Mouse (Mus musculus) midbrain, embryonic 15.5 days (tissue): ENCODE data around the gene Pikfyve. TPM values are rescaled to one million over a fixed set of nuclear protein-coding genes. Genes with fewer than 3 reads are reported as not detected.

ENCODE experiments used
- ATAC-seq: fragments of 200-750 bp; cut with Nextera tagmentation; replicated peaks from 2 replicates; pipeline ENCODE4 v1.8.0; 2017; ENCODE audit warnings: moderate TSS enrichment
- H3K27ac ChIP-seq: fragments of 300-500 bp; sonication (generic); 2 replicates; pipeline ENCODE4 v1.5.1; 2015; ENCODE audit warnings: mild to moderate bottlenecking, inconsistent platforms
- H3K27me3 ChIP-seq: fragments of 300-500 bp; sonication (generic); replicated peaks from 2 replicates; pipeline ENCODE4 v1.6.1; 2015; ENCODE audit warnings: inconsistent platforms
- H3K36me3 ChIP-seq: fragments of 300-500 bp; sonication (generic); replicated peaks from 2 replicates; pipeline ENCODE4 v1.6.1; 2015; ENCODE audit warnings: inconsistent platforms
- H3K4me1 ChIP-seq: fragments of 300-500 bp; sonication (generic); 2 replicates; pipeline ENCODE4 v1.6.1; 2015; ENCODE audit warnings: inconsistent platforms
- H3K4me2 ChIP-seq: fragments of 300-500 bp; sonication (generic); 2 replicates; pipeline ENCODE4 v1.6.1; 2015; ENCODE audit warnings: inconsistent platforms, mild to moderate bottlenecking, moderate library complexity
- H3K4me3 ChIP-seq: fragments of 300-500 bp; sonication (generic); 2 replicates; pipeline ENCODE4 v1.5.1; 2015; ENCODE audit warnings: mild to moderate bottlenecking, inconsistent platforms
- H3K9ac ChIP-seq: fragments of 300-500 bp; sonication (generic); 2 replicates; pipeline ENCODE4 v1.6.1; 2015; ENCODE audit warnings: mild to moderate bottlenecking, inconsistent platforms
- H3K9me3 ChIP-seq: fragments of 300-500 bp; sonication (generic); 2 replicates; pipeline ENCODE4 v1.6.1; 2016; ENCODE audit warnings: inconsistent platforms
- WGBS: fragments of 180-500 bp; shearing (Covaris S2); methylation state at CpG from one replicate; pipeline ENCODE4 v1.1.7; 2015; ENCODE audit warnings: mixed read lengths; 5-methylcytosine and 5-hydroxymethylcytosine counted together
- polyA plus RNA-seq: library from polyadenylated mRNA; unstranded; fragments of >200 nt; fragmentation: Nextera tagmentation; extraction: Ambion mirVana; gene quantifications from 2 replicates; pipeline ENCODE4 v1.2.1, GENCODE M21; 2015

Gene Pikfyve
- polyA plus RNA-seq, 1 experiment from 2014 or later = 12.8 TPM

- Histone ChIP-seq H3K27ac (no peak overlapping the region), H3K9ac (no peak overlapping the region), H3K4me2 (no peak overlapping the region), H3K4me3 (no peak overlapping the region), H3K9me3 (no peaks in the 10 kb centered on the region), H3K36me3 (peaks cover 11% of the 10 kb centered on the region), H3K27me3 (no peaks in the 10 kb centered on the region), H3K4me1 (no peaks in the 10 kb centered on the region)
- WGBS = 96% methylated on average over 1 of the region's 1 CpGs
- no peak for ATAC-seq
Measured at GRCm38 (mm10) chr1:65245637-65246036, 59.2 kb downstream of the Pikfyve start.

GRCm38 (mm10) chr1:65280461-65280860, 94.0 kb downstream of the Pikfyve start:
- H3K27me3 ChIP-seq = no peaks in the 10 kb centered on the region
- 28% methylated on average over 3 of the region's 3 CpGs for WGBS
- ATAC-seq = no peak

GRCm38 (mm10) chr1:65281756-65282155, 95.3 kb downstream of the Pikfyve start, which contains the start of gene Pth2r:
TSS of gene Pth2r (plus strand) at chr1:65282056.
- 71% methylated on average over 6 of the region's 6 CpGs for WGBS
- 0 out of 2 replicates have a peak, but pooled peaks cover 3% of the 10 kb centered on the region for H3K36me3 ChIP-seq
- 0 out of 2 replicates have a peak, but pooled peaks cover 3% of the 10 kb centered on the region for H3K4me1 ChIP-seq
- no peak for ATAC-seq
- H3K27ac ChIP-seq = no peak within 1 kb of the TSS
- H3K4me2 ChIP-seq = no peak within 1 kb of the TSS
- H3K9me3 ChIP-seq = no peaks in the 10 kb centered on the region
- no peaks in the 10 kb centered on the region for H3K27me3 ChIP-seq
- no peak within 1 kb of the TSS for H3K4me3 ChIP-seq
- H3K9ac ChIP-seq = no peak within 1 kb of the TSS

More at GRCm38 (mm10) chr1:65280461-65280860, 94.0 kb downstream of the Pikfyve start:
- Histone ChIP-seq H3K4me1 (0 out of 2 replicates have a peak, but pooled peaks cover 3% of the 10 kb centered on the region), H3K4me3 (no peak overlapping the region), H3K4me2 (no peak overlapping the region), H3K36me3 (0 out of 2 replicates have a peak, but pooled peaks cover 3% of the 10 kb centered on the region), H3K9me3 (no peaks in the 10 kb centered on the region), H3K27ac (no peak overlapping the region), H3K9ac (no peak overlapping the region)

GRCm38 (mm10) chr1:65282766-65283165, 96.3 kb downstream of the Pikfyve start:
- H3K9me3 ChIP-seq = no peaks in the 10 kb centered on the region
- no peak overlapping the region for H3K4me2 ChIP-seq
- H3K9ac ChIP-seq = no peak overlapping the region
- H3K27me3 ChIP-seq = no peaks in the 10 kb centered on the region
- H3K27ac ChIP-seq = no peak overlapping the region
- H3K4me3 ChIP-seq = no peak overlapping the region
- 0 out of 2 replicates have a peak, but pooled peaks cover 3% of the 10 kb centered on the region for H3K36me3 ChIP-seq
- peak; percentile 77 for ATAC-seq
- H3K4me1 ChIP-seq = 0 out of 2 replicates have a peak, but pooled peaks cover 3% of the 10 kb centered on the region
- 9% methylated on average over 6 of the region's 6 CpGs for WGBS

GRCm38 (mm10) chr1:65308476-65308875, 122.0 kb downstream of the Pikfyve start:
- Histone ChIP-seq H3K9ac (no peak overlapping the region), H3K4me1 (peaks cover 8% of the 10 kb centered on the region; the same call in 1 of the 2 replicates), H3K4me3 (no peak overlapping the region), H3K27ac (no peak overlapping the region), H3K4me2 (no peak overlapping the region), H3K27me3 (peaks cover 14% of the 10 kb centered on the region; the same call in 1 of the 2 replicates), H3K36me3 (no peaks in the 10 kb centered on the region), H3K9me3 (no peaks in the 10 kb centered on the region)
- no peak for ATAC-seq
- WGBS = 63% methylated on average over 3 of the region's 3 CpGs

GRCm38 (mm10) chr1:65311214-65311933, 124.9 kb downstream of the Pikfyve start:
- whole genome bisulfite sequencing = 1% methylated on average over 29 of the region's 29 CpGs
- Histone ChIP-seq H3K27ac (no peak overlapping the region), H3K9ac (peak overlapping the region; percentile 43), H3K4me2 (peak overlapping the region; percentile 99), H3K36me3 (no peaks in the 10 kb centered on the region), H3K9me3 (no peaks in the 10 kb centered on the region), H3K4me1 (peaks cover 8% of the 10 kb centered on the region; the same call in 1 of the 2 replicates), H3K4me3 (peak overlapping the region; percentile 47), H3K27me3 (peaks cover 14% of the 10 kb centered on the region; the same call in 1 of the 2 replicates)
- peak; percentile 88 for ATAC-seq

GRCm38 (mm10) chr1:65312118-65312517, 125.6 kb downstream of the Pikfyve start:
- H3K27ac ChIP-seq = no peak overlapping the region
- H3K9me3 ChIP-seq = no peaks in the 10 kb centered on the region
- peaks cover 14% of the 10 kb centered on the region; the same call in 1 of the 2 replicates for H3K27me3 ChIP-seq
- H3K36me3 ChIP-seq = no peaks in the 10 kb centered on the region
- 11% methylated on average over 7 of the region's 7 CpGs for WGBS
- peak overlapping the region; percentile 43; the same call in 1 of the 2 replicates for H3K9ac ChIP-seq
- peaks cover 8% of the 10 kb centered on the region; the same call in 1 of the 2 replicates for H3K4me1 ChIP-seq
- ATAC-seq = no peak
- H3K4me3 ChIP-seq = peak overlapping the region; percentile 47
- peak overlapping the region; percentile 99 for H3K4me2 ChIP-seq

GRCm38 (mm10) chr1:65312896-65313295, 126.4 kb downstream of the Pikfyve start:
- Histone ChIP-seq H3K4me1 (peaks cover 8% of the 10 kb centered on the region; the same call in 1 of the 2 replicates), H3K27ac (no peak overlapping the region), H3K4me2 (no peak overlapping the region), H3K36me3 (no peaks in the 10 kb centered on the region), H3K9me3 (no peaks in the 10 kb centered on the region), H3K4me3 (no peak overlapping the region), H3K27me3 (peaks cover 14% of the 10 kb centered on the region; the same call in 1 of the 2 replicates), H3K9ac (no peak overlapping the region)
- 55% methylated on average over 2 of the region's 2 CpGs for whole genome bisulfite sequencing
- no peak for ATAC-seq

- no peak overlapping the region for H3K9ac ChIP-seq
- peaks cover 8% of the 10 kb centered on the region; the same call in 1 of the 2 replicates for H3K4me1 ChIP-seq
- WGBS = 57% methylated on average over 13 of the region's 13 CpGs
- H3K9me3 ChIP-seq = no peaks in the 10 kb centered on the region
- no peak overlapping the region for H3K27ac ChIP-seq
- no peaks in the 10 kb centered on the region for H3K36me3 ChIP-seq
- peaks cover 14% of the 10 kb centered on the region; the same call in 1 of the 2 replicates for H3K27me3 ChIP-seq
- no peak overlapping the region for H3K4me2 ChIP-seq
- no peak for ATAC-seq
- no peak overlapping the region for H3K4me3 ChIP-seq
Measured at GRCm38 (mm10) chr1:65314054-65315021, 127.9 kb downstream of the Pikfyve start.

GRCm38 (mm10) chr1:65315022-65315407, 128.5 kb downstream of the Pikfyve start:
- WGBS = 80% methylated on average over 8 of the region's 8 CpGs
- peaks cover 14% of the 10 kb centered on the region; the same call in 1 of the 2 replicates for H3K27me3 ChIP-seq
- H3K36me3 ChIP-seq = no peaks in the 10 kb centered on the region
- H3K27ac ChIP-seq = no peak overlapping the region
- H3K4me1 ChIP-seq = peaks cover 8% of the 10 kb centered on the region; the same call in 1 of the 2 replicates
- no peak overlapping the region for H3K9ac ChIP-seq
- ATAC-seq = no peak
- no peak overlapping the region for H3K4me3 ChIP-seq
- H3K9me3 ChIP-seq = no peaks in the 10 kb centered on the region
- H3K4me2 ChIP-seq = no peak overlapping the region
